Mouse (Mus musculus) embryonic fibroblast, embryonic 13.5 days (primary cell): Measurements from ENCODE around the gene Gm11985.

Source experiments
- CTCF ChIP-seq: IDR thresholded peaks from 2 replicates; pipeline ENCODE4 v1.5.1; 2011; ENCODE audit warnings: mild to moderate bottlenecking, control low read depth, low read length, moderate library complexity, borderline replicate concordance; ENCODE audit not compliant: insufficient read depth
- POLR2A ChIP-seq: IDR thresholded peaks from 2 replicates; pipeline ENCODE4 v1.6.1; 2011; ENCODE audit warnings: low read depth, mild to moderate bottlenecking, control low read depth, low read length, moderate library complexity

DNA sequence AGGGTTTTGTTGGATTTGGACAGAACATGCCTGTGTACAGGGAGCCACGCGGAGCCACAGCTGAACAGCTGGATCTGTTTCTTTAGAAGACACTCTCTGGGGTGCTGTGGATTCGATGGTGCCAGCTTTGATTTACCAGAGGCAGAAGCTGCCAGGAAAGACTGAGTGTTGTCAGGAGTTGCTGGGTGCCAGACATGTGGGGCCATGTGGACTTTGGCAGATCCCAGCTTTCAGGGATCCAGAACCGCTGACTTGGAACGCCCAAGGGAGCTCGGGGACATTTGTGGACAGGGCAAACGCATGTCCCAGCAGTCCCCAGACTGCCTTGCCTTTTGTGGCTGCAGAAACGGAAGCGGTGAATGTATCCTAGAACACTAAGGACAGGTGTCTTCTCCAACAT, 52.6 kb downstream of the Gm11985 start:
- no peak for TF ChIP-seq CTCF
- TF ChIP-seq POLR2A: no peak
